Mouse (Mus musculus): ENCODE measurements at regions not wholly inside any gene's neighbourhood (a gene's known extent, or its start where the extent isn't known, plus 50 kb on each side); places are given as distances from the start of the nearest gene placed in this dataset.

DNA sequence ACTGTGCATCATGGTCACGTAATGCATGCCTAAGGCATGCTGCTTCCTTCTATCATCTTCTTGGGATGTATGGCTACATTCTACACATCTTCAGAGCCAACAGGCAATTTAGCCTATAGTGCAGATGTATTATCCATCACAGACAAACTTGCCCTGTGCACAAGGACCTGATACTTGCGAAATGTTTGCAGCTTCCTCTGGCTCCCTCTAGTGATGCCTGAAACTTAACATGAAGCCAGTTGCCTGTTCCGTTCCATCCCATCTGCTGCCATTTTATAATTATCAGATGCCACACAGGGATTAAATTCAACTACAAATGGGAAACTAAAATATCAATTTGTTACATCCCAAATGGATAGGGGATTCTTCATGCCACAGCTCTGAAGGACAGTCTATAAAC is 222.5 kb upstream of the Mctp2 start:
- TF ChIP-seq EP300 (IDR thresholded peaks at IDR 0.05; ENCODE audit: insufficient read depth, low read depth, low read length) (no peak), POLR2A (IDR thresholded peaks at IDR 0.05; ENCODE audit: insufficient read depth, low read length) (no peak)
